Mouse (Mus musculus) liver, embryonic 14.5 days (tissue): ENCODE data around the gene Gstm1. TPM values are rescaled to one million over a fixed set of nuclear protein-coding genes. Genes with fewer than 3 reads are reported as not detected.

Experiments
- ATAC-seq: fragments of 200-750 bp; cut with Nextera tagmentation; 2 replicates; pipeline ENCODE4 v1.8.0; 2017; ENCODE audit warnings: moderate number of reproducible peaks, mild to moderate bottlenecking, moderate library complexity; ENCODE audit not compliant: insufficient read depth
- DNase-seq, 3 experiments: peaks; one replicate each; pipeline ENCODE4 v3.0.0-alpha.2; 2012 to 2013; ENCODE audit warnings: low read depth in 3 of 3, low spot score in 3 of 3
- H3K27ac ChIP-seq: fragments of 300-500 bp; sonication (generic); 2 replicates; pipeline ENCODE4 v1.5.1; 2014; ENCODE audit warnings: moderate library complexity, mild to moderate bottlenecking, control low read depth, inconsistent platforms
- H3K27me3 ChIP-seq: fragments of 300-500 bp; sonication (generic); 2 replicates; pipeline ENCODE4 v1.6.1; 2014; ENCODE audit warnings: mild to moderate bottlenecking, low read length, moderate library complexity; ENCODE audit not compliant: control insufficient read depth, insufficient read depth
- H3K36me3 ChIP-seq: fragments of 300-500 bp; sonication (generic); replicated peaks from 2 replicates; pipeline ENCODE4 v1.6.1; 2014; ENCODE audit warnings: low read depth; ENCODE audit not compliant: control insufficient read depth, insufficient read depth
- H3K4me1 ChIP-seq, 2 experiments: fragments of 200-500 bp in 1 of 2; fragments of 300-500 bp in 1 of 2; sonication (generic) in 1 of 2; replicated peaks; 2 replicates each; pipeline ENCODE4 v1.6.1; 2012 to 2014; ENCODE audit warnings: antibody characterized with exemption in 1 of 2, inconsistent platforms in 1 of 2, low read length in 1 of 2; ENCODE audit not compliant: control insufficient read depth in 2 of 2, insufficient read depth in 2 of 2
- H3K4me2 ChIP-seq: fragments of 300-500 bp; sonication (generic); 2 replicates; pipeline ENCODE4 v1.6.1; 2014; ENCODE audit warnings: low read depth, mild to moderate bottlenecking, control low read depth, moderate library complexity
- H3K4me3 ChIP-seq, 2 experiments: fragments of 200-500 bp in 1 of 2; fragments of 300-500 bp in 1 of 2; sonication (generic) in 1 of 2; 2 replicates each; pipeline ENCODE4 v1.5.1; 2012 to 2014; ENCODE audit warnings: low read depth in 2 of 2, low read length in 2 of 2, mild to moderate bottlenecking in 2 of 2, control low read depth in 1 of 2, inconsistent platforms in 1 of 2, moderate library complexity in 1 of 2; ENCODE audit not compliant: insufficient read depth in 1 of 2
- H3K9ac ChIP-seq: fragments of 300-500 bp; sonication (generic); replicated peaks from 2 replicates; pipeline ENCODE4 v1.6.1; 2014; ENCODE audit warnings: mild to moderate bottlenecking, control low read depth, moderate library complexity
- H3K9me3 ChIP-seq: fragments of 300-500 bp; sonication (generic); 2 replicates; pipeline ENCODE4 v1.6.1; 2016; ENCODE audit warnings: low read length, mixed read lengths; ENCODE audit not compliant: control insufficient read depth
- CTCF ChIP-seq: IDR thresholded peaks from 2 replicates; pipeline ENCODE4 v1.5.1; 2016; ENCODE audit warnings: antibody characterized with exemption, low read depth, control low read depth
- EP300 ChIP-seq: IDR thresholded peaks from 2 replicates; pipeline ENCODE4 v1.6.1; 2016; ENCODE audit warnings: antibody characterized with exemption, low read depth
- WGBS: fragments of 180-500 bp; shearing (Covaris S2); extraction: QIAGEN DNeasy Blood & Tissue Kit; methylation state at CpG from one replicate; pipeline ENCODE4 v1.1.7; 2014; ENCODE audit not compliant: insufficient replicate concordance; 5-methylcytosine and 5-hydroxymethylcytosine counted together
- polyA plus RNA-seq, 2 experiments: library from polyadenylated mRNA; depleted of rRNA in 1 of 2; stranded (reverse) in 1 of 2; unstranded in 1 of 2; fragments of >200 nt; fragmentation: Nextera tagmentation in 1 of 2; extraction: Ambion mirVana in 1 of 2; gene quantifications; 2 replicates each; pipeline versions ENCODE4 v1.2.1 to v1.2.3; 2012 to 2014

The Gstm1 gene
- polyA plus RNA-seq, 2 experiments: 124 to 275 TPM

DNA sequence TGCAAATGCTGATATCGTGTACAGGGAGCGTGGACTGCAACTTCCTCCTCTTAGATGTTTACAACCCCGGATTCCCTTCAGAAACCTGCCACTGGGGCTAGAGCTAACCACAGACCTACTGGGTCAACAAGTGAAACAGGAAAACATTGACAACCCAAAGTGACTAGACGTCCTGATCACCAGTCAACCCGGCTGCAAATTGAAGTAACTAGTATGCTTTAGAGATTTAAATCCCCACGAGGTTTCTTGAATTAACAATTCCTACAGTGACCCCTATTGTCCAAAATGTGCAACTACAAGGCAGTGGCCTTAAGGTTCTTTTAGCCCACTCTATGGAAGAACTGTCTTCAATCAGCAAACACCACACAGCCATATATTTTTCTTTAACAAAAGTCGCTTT, 43.6 kb upstream of the Gstm1 start:
- 4% methylated on average over 7 of the region's 7 CpGs for WGBS
- Histone ChIP-seq H3K4me1 (0 out of 4 replicates have a peak, but pooled peaks cover 0 to 3% of the 10 kb centered on the region in 2 experiments), H3K27ac (no peak overlapping the region), H3K27me3 (no peaks in the 10 kb centered on the region), H3K9ac (no peak overlapping the region), H3K4me3 (no peak overlapping the region), H3K9me3 (no peaks in the 10 kb centered on the region), H3K4me2 (peak overlapping the region; percentile 32), H3K36me3 (no peaks in the 10 kb centered on the region)
- DNase-seq: peak; percentile 58 to 61 (median 61)
- TF ChIP-seq CTCF (peak; percentile 71), EP300 (no peak)
- no peak for ATAC-seq

DNA sequence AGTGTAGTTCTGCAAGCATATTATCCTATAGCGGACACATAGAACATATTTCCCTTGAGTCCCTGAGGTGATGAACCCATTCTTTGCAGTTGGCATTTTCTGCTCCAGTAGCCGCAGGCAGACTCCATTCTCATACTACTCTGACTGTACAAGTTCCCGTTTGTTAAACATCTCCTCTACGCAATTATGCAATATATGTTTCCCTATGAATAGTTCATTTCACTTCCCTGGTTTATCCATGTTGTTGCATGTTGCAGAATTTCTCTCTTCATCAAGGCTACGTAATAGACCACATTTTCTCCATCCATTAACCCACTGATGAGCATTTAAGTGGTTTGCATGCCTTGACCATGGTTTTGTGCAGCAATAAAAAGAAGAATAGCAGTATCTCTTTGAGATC, 32.7 kb upstream of the Gstm1 start:
- H3K27me3 ChIP-seq: no peaks in the 10 kb centered on the region
- no peaks in the 10 kb centered on the region for H3K9me3 ChIP-seq
- no peak overlapping the region for H3K4me2 ChIP-seq
- H3K36me3 ChIP-seq: no peaks in the 10 kb centered on the region
- no peak overlapping the region for H3K4me3 ChIP-seq
- no peak for DNase-seq
- no peak for ATAC-seq
- 64% methylated on average over 5 of the region's 5 CpGs for WGBS
- H3K9ac ChIP-seq: no peak overlapping the region
- no peak overlapping the region for H3K27ac ChIP-seq
- TF ChIP-seq EP300: no peak
- no peak for TF ChIP-seq CTCF
- peaks cover 7 to 8% of the 10 kb centered on the region in 2 experiments for H3K4me1 ChIP-seq

GRCm38 (mm10) chr3:108048306-108048705, 30.5 kb upstream of the Gstm1 start:
- Histone ChIP-seq H3K4me3 (no peak overlapping the region), H3K9ac (no peak overlapping the region), H3K4me1 (peaks cover 9 to 21% of the 10 kb centered on the region in 2 experiments), H3K27me3 (no peaks in the 10 kb centered on the region), H3K36me3 (no peaks in the 10 kb centered on the region), H3K9me3 (no peaks in the 10 kb centered on the region), H3K27ac (no peak overlapping the region), H3K4me2 (no peak overlapping the region)
- DNase-seq (no peak), ATAC-seq (no peak)
- WGBS: 69% methylated on average over 3 of the region's 3 CpGs
- no peak for TF ChIP-seq CTCF
- no peak for TF ChIP-seq EP300

DNA sequence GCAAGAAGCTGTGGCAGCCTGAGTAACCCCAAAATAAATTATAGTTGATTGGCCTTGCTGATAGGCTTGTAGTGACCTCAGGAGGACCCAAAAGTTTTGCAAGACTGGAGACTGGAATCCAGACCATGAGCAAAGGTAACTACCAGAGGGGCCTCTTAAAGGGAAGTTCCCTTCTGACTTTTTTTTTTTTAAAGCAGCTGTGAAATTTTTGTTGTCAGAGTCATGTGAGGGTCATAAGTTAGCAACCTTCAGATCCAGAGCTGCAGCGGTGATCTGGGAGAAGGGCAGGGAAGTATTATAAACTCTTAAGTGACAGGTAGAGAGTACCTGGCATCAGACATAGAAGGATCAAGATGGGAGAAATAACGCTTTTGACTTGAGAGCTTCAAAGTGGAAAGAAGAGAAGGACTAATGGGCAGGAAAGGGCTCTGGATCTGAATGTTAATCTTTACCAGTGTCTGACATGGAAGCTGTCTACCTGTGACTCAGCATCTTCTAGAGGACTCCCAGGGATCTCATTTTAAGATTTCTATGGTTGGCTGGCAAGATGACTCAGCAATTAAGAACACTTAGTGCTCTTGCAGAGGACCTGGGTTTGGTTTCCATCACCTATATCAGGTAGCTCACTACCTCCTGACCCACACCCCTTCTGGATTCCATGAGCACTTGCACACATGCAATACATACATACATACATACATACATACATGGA, 29.3 kb upstream of the Gstm1 start:
- Histone ChIP-seq H3K9ac (no peak overlapping the region), H3K4me3 (no peak overlapping the region), H3K36me3 (no peaks in the 10 kb centered on the region), H3K27me3 (no peaks in the 10 kb centered on the region), H3K27ac (no peak overlapping the region), H3K4me1 (peaks cover 9 to 21% of the 10 kb centered on the region in 2 experiments), H3K4me2 (no peak overlapping the region), H3K9me3 (no peaks in the 10 kb centered on the region)
- DNase-seq (peak in 2 of 3 experiments; percentile 35 to 51), ATAC-seq (no peak)
- WGBS: 64% methylated on average over 2 of the region's 2 CpGs
- TF ChIP-seq CTCF (no peak), EP300 (no peak)

GRCm38 (mm10) chr3:108044394-108045140, 26.8 kb upstream of the Gstm1 start, which contains the start of gene Gstm4:
Gstm4 (minus strand) TSS chr3:108044894.
- Histone ChIP-seq H3K4me2 (peak within 1 kb of the TSS; percentile 92), H3K27me3 (no peaks in the 10 kb centered on the region)

More at GRCm38 (mm10) chr3:108044394-108045140, 26.8 kb upstream of the Gstm1 start, which contains the start of gene Gstm4:
- no peaks in the 10 kb centered on the region for H3K9me3 ChIP-seq
- peaks cover 9 to 38% of the 10 kb centered on the region in 2 experiments for H3K4me1 ChIP-seq
- DNase-seq: peak; percentile 80 to 84 (median 81)
- peak; percentile 94 for ATAC-seq
- peak within 1 kb of the TSS; percentile 43 for H3K27ac ChIP-seq
- WGBS: 6% methylated on average over 29 of the region's 29 CpGs
- TF ChIP-seq EP300 (no peak), CTCF (peak; percentile 32; the same call in 1 of the 2 replicates)
- H3K9ac ChIP-seq: peak within 1 kb of the TSS; percentile 47
- H3K4me3 ChIP-seq: peak within 1 kb of the TSS; percentile 60 to 72
- no peaks in the 10 kb centered on the region for H3K36me3 ChIP-seq
